Mouse (Mus musculus): ENCODE data around the gene C1qtnf1.
A peak's percentile ranks its signal among the peaks of the same experiment; 100 is the strongest.

Gene C1qtnf1

GRCm38 (mm10) chr11:118427986-118428385 lies at the start of gene C1qtnf1:
Gene C1qtnf1, plus strand, starts transcription at chr11:118428203.
- DNase-seq, result peak; percentile 97

DNA sequence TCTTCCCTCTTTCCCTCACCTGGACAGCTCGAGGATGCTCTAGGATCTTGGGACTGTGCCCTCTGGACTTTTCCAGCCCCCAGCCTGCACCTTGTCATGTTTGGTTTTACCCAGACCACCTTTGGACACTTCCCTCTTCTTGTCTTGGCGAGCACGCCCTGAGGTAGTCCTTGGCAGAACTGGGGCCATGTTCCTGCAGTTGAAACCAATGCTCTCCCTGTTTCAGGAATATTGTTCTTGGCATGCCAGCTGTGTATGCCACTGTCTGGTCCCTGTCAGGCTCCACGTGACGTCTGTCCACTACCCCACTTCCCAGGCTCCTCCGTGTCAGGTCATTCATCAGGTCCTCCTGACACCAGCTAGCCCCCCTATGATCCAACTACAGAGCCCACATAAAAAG lies 49.3 kb upstream of the C1qtnf1 start:
- peak; percentile 92 for DNase-seq

- DNase-seq, result peak; percentile 97
These were observed 48.6 kb upstream of the C1qtnf1 start for GRCm38 (mm10) chr11:118379251-118380009.

DNA sequence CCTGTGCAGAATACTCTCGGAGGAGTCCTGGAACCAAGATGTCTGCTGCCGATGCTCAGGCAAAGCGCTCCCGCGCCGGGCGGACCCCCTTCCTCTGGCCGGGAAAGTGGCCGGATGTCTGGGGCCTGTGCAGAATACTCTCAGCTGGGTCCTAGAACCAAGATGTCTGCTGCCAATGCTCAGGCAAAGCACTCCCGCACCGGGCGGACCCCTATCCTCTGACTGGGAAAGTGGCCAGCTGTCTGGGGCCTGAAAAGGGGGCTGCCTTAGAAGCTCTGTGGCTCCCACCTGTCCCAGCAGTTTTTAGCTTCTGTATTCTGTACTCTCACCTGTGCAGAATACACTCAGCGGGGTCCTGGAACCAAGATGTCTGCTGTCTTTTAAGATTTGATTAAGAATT lies 40.2 kb upstream of the C1qtnf1 start:
- peak; percentile 75 for DNase-seq

DNA sequence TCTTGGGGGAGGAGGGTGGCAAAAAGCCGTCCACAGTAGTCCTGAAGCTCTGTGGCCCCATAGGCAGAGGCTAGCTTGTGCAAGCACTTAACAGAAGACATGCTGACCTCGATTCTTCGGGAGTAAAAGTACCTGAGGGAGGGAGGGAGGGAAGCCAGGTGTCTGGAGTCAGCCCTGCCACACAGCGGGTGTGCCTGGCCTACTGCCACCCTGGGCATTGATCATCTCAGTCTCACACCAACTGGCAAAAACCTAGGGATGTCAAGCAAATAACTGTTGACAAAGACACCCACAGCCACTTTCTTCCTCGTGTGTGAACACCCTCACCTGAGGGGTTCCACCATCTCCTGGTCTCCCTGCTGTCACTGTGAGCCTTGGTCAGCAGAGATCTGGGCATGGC lies 34.0 kb upstream of the C1qtnf1 start:
- no peak for DNase-seq

- peak; percentile 84 for DNase-seq
These were observed 33.5 kb upstream of the C1qtnf1 start for GRCm38 (mm10) chr11:118394538-118394937.

GRCm38 (mm10) chr11:118397806-118398530 lies 30.0 kb upstream of the C1qtnf1 start:
- peak; percentile 92 for DNase-seq

DNA sequence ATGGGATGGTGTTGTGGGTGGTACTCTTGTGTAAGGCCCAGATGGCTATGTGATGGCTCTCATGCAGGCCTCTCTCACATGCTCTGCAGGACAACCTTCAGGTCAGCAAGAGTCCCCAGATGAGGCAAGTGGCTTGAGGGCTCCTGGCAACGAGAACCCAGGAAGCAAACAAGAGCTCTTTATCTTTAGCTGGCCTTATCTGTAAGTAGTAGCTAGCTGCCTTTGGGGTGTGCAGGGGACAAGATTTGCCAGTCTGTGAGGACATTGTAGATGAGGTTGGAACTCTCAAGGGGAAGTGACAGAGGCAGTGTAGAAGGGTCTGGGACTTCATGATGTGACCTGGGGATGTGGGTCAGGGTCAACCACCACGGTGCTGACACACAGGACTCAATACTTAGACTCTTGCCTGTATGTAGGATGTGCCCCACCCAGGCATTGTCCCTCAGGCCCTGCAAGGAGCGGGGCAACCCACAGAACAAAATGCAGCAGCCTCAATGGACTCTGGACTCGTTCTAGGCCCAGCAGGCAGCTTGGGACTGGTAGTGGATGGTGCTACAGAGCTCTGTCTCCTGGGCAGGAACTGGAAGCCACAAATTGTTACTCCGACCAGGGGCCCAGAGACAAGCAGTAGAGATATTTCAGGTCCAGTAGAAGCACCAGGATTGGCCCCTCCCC lies 28.0 kb upstream of the C1qtnf1 start:
- peak; percentile 94 for DNase-seq

DNA sequence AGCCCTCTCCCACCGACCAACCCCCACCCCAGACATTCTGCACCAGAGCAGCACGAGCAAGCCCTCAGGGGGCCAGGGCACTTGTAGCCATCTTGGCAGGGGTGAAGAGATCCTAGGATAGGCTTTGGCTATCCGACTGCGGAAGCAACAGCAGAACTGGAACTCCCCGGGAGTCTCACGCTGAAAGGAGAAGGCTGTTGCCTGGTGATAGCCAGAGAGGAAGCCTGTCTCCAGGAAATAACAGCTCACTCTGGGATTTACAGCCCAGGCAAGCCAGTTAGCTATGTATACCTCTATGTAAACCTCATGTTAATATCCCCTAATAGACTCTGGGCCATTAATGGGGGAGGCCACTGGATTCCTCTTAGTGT lies 27.5 kb upstream of the C1qtnf1 start:
- DNase-seq, result peak; percentile 98

DNA sequence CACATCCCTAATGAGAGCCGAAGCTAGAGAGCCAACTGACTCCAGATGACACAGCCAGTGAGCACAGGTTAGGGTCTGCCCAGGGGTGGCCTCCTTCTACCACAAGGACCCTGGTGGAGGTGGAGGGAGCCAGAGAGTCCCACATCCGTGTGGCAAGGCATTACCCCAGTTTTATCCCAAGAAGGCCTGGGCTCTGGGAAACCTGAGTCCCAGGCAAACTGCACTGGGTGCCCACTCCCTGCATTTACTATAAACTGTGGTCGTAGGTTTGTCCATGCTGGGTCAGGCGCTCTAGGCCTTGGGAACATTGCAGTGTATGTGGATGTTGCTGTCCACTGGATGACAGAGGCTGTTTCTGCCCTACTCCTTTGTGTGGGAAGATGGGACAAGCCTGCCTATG lies 26.8 kb upstream of the C1qtnf1 start:
- peak; percentile 93 for DNase-seq

- peak; percentile 99 for DNase-seq
These were observed 26.2 kb upstream of the C1qtnf1 start, which contains the start of gene Lgals3bp for GRCm38 (mm10) chr11:118401760-118402280. Gene Lgals3bp, minus strand, starts transcription at chr11:118402092.

- peak; percentile 84 for DNase-seq
These were observed 24.8 kb upstream of the C1qtnf1 start for GRCm38 (mm10) chr11:118403183-118403582.

DNA sequence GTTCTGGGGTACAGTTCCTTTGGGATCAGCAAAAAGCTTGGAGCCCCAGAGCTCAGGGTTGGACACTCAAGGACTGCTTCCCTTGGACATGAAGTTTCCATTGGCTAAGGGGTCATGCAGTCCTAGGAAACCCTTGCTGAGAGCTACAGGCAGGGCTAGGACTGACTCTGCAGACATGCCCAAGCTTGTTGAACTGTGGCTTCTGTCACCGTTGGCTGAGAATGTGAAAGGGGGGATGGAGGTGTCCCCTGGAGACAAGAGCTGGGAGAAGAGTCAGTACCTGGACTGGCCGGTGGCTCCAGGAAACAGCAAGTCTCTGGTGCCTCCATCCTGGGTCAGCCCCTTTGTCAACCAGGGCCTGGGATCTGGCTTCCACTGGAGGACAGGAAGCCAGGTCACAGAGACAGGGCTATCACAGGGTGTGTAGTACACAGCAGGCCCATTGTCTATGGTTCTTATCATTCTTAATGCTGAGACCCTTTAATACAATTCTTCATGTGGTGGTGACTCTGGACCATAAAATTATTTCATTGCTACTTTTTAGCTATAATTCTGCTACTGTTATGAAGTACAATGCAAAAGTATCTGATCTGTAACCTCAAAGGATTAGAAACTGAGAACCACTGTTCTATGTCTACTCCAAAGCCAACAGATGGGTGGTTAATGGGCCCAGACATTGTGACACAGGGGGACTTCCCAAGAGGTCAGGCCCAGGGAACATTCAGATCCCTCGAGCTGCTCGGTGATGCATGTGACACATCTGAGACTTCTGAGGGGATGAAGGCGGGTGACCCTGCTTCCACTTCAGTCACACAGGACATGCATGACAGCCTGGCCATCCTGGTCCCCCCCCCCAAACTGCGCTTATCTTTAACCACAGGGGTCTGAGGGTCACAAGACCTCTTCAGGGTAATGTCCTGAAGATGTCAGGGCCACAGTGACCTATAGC lies 23.8 kb upstream of the C1qtnf1 start:
- DNase-seq, result peak; percentile 94

GRCm38 (mm10) chr11:118405311-118405710 lies 22.7 kb upstream of the C1qtnf1 start:
- DNase-seq, result peak; percentile 89

DNA sequence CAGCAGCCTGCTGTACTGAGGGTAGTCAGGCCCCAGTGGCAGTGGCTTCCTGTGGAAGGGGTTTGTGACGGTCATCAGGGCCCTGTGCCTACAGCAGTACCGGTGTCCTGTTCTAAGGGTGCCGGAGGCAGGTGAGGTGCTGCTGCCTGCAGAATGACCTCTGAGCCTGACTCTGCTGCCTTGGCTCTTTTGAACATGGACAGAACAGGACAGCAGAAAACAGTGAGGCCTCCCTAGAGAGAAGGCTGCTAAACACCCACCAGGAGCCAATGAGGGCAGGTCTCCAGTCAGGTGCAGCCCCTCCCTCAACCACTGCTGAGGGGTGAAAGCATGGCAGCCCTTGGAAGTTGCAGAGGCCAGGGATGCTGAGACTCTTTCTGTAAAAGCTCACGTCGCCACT lies 21.5 kb upstream of the C1qtnf1 start:
- peak; percentile 91 for DNase-seq

DNA sequence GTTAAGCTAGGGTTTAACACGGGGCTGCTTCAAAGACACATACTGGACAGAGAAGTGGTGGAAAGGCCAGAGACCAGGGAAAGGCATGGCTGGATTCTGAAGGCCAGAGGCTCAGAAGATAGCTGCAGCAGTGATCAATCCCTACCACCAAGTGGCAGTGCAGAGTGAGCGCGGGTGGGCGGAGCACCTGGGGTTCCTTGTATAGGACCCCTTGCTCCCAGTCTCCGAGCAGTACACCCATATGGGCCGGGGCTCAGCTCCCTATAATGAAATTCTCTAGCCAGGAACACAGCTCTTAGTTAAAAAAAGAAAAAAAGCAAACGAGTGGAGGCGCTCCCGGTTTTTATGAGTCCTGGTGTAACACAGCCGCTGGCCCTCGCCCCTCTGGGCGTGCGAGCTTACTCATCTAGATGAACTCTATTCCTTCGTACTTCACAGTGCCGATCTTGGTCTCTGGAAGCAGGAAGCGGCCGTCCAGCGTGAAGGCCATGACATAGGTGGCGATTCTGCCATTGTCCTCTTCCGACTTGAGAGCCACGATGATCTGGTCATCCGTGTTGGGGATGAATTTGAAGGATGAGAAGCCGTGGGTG lies 20.6 kb upstream of the C1qtnf1 start:
- peak; percentile 93 for DNase-seq

- DNase-seq, result peak; percentile 91
These were observed 19.8 kb upstream of the C1qtnf1 start for GRCm38 (mm10) chr11:118408051-118408740.

DNA sequence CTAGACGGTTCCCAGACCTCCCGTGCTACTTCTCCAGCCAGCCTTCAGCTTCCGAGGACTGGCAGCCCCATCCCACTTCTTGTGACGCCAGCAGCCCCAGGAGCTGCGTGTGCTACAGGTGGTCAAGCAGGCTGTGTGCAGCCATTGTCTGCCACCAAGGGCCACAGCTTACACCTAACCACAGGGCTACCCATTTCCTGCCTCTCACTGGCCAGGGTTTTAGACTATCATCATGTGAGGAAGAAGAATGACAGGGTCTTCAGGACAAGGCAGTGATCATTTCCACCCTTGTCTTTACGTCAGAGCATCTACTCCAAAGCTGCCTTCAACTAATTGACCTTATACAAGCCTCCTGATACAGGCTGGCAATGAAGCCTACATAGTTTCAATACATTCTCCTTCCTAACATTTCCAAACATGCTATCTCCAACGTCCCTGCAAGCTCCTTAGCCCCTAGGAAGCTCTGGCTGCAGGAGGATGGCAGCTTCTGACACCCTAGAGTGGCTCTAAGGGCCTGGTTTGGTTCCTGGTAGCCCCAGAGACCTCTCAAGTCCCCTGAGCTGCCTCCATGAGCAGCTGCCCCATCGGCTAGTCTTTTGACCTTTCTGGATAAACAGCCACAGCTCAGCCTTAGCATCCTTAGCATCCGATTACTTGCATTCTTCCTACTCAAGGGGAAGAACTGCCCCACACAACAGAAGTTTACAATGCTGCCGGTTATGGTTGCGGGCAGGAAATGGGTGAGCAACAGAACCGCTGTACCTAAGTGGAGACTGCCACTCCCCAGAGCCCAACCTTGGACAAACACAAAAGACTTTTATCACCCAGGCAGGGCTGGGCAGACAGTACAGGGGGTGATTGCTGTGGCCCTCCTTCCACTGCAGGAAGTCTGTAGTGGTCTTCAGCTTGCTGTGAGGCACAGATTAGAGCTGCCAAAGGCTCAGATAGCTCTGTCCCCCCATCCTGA lies 18.6 kb upstream of the C1qtnf1 start:
- DNase-seq, result peak; percentile 84

GRCm38 (mm10) chr11:118410073-118410444 lies 17.9 kb upstream of the C1qtnf1 start:
- DNase-seq, result peak; percentile 86

- DNase-seq, result peak; percentile 90
These were observed 17.5 kb upstream of the C1qtnf1 start for GRCm38 (mm10) chr11:118410479-118410878.

All from heart, adult 11 months (tissue).